ENCODE assay signal across 10 mouse cellular contexts in the genomic region with DNA sequence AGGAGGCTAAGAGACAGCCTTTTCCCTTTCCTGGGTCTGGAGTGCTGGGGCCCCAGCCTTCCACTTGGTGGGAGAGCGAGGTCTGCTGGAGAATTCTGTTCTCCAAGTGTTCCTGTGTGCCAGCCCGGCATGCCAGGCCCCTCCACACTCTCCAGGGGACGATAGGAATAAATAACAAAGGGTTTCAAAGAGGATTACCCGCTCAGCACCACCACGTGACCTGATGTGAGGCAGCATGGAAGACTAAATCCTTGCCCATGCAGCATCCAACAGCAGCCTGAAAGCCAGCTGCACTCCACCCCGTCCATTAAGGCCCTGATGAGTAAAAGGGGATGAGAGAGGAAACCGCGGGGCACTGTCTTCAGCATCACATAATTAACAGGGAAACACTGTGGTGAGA. TPM values are rescaled to one million over a fixed set of nuclear protein-coding genes. Genes with fewer than 3 reads are reported as not detected.
DNase-seq lines count a peak whose midpoint lies in the region; ATAC-seq and TF ChIP-seq lines count a peak whose summit lies in the region.
"Had no signal": no experiment of that assay in that cellular context is flagged by ENCODE, and none has a peak within 500 bp of the region (broad histone marks: within the 10 kb centered on the region; RNA-seq: fewer than 3 reads in every experiment).

No protein-coding gene starts in this region.

- no peaks in the 10 kb centered on the region for H3K27me3 ChIP-seq in forebrain, embryonic 13.5 days
- no peaks in the 10 kb centered on the region for H3K27me3 ChIP-seq in hindbrain, postnatal 0 days (ENCODE audit: insufficient read depth, low read length)
- H3K27me3 ChIP-seq in kidney, embryonic 15.5 days, result no peaks in the 10 kb centered on the region
- no peaks in the 10 kb centered on the region for H3K27me3 ChIP-seq in stomach, postnatal 0 days (ENCODE audit: control insufficient read depth, insufficient read depth, low read length)
- H3K27me3 ChIP-seq: liver, embryonic 13.5 days had no signal

- no peaks in the 10 kb centered on the region for H3K9me3 ChIP-seq in forebrain, embryonic 13.5 days (replicated peaks)
- no peaks in the 10 kb centered on the region for H3K9me3 ChIP-seq in hindbrain, postnatal 0 days (ENCODE audit: low read length)
- H3K9me3 ChIP-seq in kidney, embryonic 15.5 days (replicated peaks), result no peaks in the 10 kb centered on the region
- no peaks in the 10 kb centered on the region for H3K9me3 ChIP-seq in stomach, postnatal 0 days (ENCODE audit: control insufficient read depth, low read length)
- H3K9me3 ChIP-seq: liver, embryonic 13.5 days had no signal

- DNase-seq in embryo, embryonic 11 days, result peak; percentile 37
- peak; percentile 46 for DNase-seq in hindbrain, postnatal 0 days (ENCODE audit: low spot score)
- no peak for DNase-seq in stomach, postnatal 0 days (ENCODE audit: low spot score)
- no peak for DNase-seq in lung, postnatal 10 days
- DNase-seq: adrenal gland, postnatal 14 days; kidney, postnatal 25 days; liver, embryonic 13.5 days had no signal

- no peak overlapping the region for H3K4me3 ChIP-seq in forebrain, embryonic 13.5 days
- H3K4me3 ChIP-seq in hindbrain, postnatal 0 days (ENCODE audit: low read length), result no peak overlapping the region
- H3K4me3 ChIP-seq in olfactory bulb, adult 2 months (ENCODE audit: insufficient read depth, low read depth, low read length), result no peak overlapping the region
- H3K4me3 ChIP-seq in kidney, embryonic 15.5 days (replicated peaks), result no peak overlapping the region
- no peak overlapping the region for H3K4me3 ChIP-seq in stomach, postnatal 0 days (ENCODE audit: low read depth, low read length)
- H3K4me3 ChIP-seq: liver, embryonic 13.5 days had no signal

- peak overlapping the region; percentile 40; the same call in 1 of the 2 replicates for H3K9ac ChIP-seq in forebrain, embryonic 13.5 days
- H3K9ac ChIP-seq in hindbrain, postnatal 0 days (replicated peaks; ENCODE audit: low read length), result no peak overlapping the region
- no peak overlapping the region for H3K9ac ChIP-seq in kidney, embryonic 15.5 days
- no peak overlapping the region for H3K9ac ChIP-seq in stomach, postnatal 0 days (ENCODE audit: low read length)
- H3K9ac ChIP-seq: liver, embryonic 13.5 days had no signal

- no peak overlapping the region for H3K27ac ChIP-seq in forebrain, embryonic 13.5 days
- no peak overlapping the region for H3K27ac ChIP-seq in hindbrain, postnatal 0 days
- H3K27ac ChIP-seq in olfactory bulb, adult 2 months (ENCODE audit: insufficient read depth, low read depth, low read length), result peak overlapping the region; percentile 86
- H3K27ac ChIP-seq in kidney, embryonic 15.5 days, result no peak overlapping the region
- no peak overlapping the region for H3K27ac ChIP-seq in stomach, postnatal 0 days (replicated peaks)
- H3K27ac ChIP-seq: liver, embryonic 13.5 days had no signal

- TF ChIP-seq POLR2A in olfactory bulb, adult 2 months (IDR thresholded peaks at IDR 0.05; ENCODE audit: insufficient read depth, low read depth, low read length), result no peak

- 8% methylated on average over 8 of the region's 8 CpGs for WGBS in forebrain, embryonic 13.5 days
- 22% methylated on average over 8 of the region's 8 CpGs for WGBS in hindbrain, postnatal 0 days
- WGBS in olfactory bulb, adult 2 months, result 13% methylated on average over 8 of the region's 8 CpGs
- 48% methylated on average over 8 of the region's 8 CpGs for WGBS in kidney, embryonic 15.5 days
- WGBS in stomach, postnatal 0 days, result 27% methylated on average over 8 of the region's 8 CpGs

- peaks cover 13% of the 10 kb centered on the region for H3K4me1 ChIP-seq in forebrain, embryonic 13.5 days
- no peaks in the 10 kb centered on the region for H3K4me1 ChIP-seq in hindbrain, postnatal 0 days (ENCODE audit: insufficient read depth, low read length)
- H3K4me1 ChIP-seq in olfactory bulb, adult 2 months (ENCODE audit: control insufficient read depth, insufficient read depth, low read length), result peaks cover 91% of the 10 kb centered on the region
- H3K4me1 ChIP-seq in kidney, embryonic 15.5 days, result no peaks in the 10 kb centered on the region
- H3K4me1 ChIP-seq in stomach, postnatal 0 days (replicated peaks; ENCODE audit: control insufficient read depth, insufficient read depth), result no peaks in the 10 kb centered on the region
- H3K4me1 ChIP-seq: liver, embryonic 13.5 days had no signal

- TF ChIP-seq EP300 in stomach, postnatal 0 days (optimal IDR thresholded peaks at IDR 0.05), result no peak

- peak; percentile 78; the same call in 1 of the 2 replicates for ATAC-seq in forebrain, embryonic 13.5 days
- ATAC-seq in hindbrain, postnatal 0 days, result peak; percentile 35; the same call in 1 of the 2 replicates
- ATAC-seq in kidney, embryonic 15.5 days (replicated peaks; ENCODE audit: low FRiP score), result no peak
- ATAC-seq in stomach, postnatal 0 days (ENCODE audit: low FRiP score, low TSS enrichment), result no peak

- H3K36me3 ChIP-seq in forebrain, embryonic 13.5 days (ENCODE audit: poor library complexity, severe bottlenecking), result no peaks in the 10 kb centered on the region
- no peaks in the 10 kb centered on the region for H3K36me3 ChIP-seq in hindbrain, postnatal 0 days (ENCODE audit: insufficient read depth, low read length)
- no peaks in the 10 kb centered on the region for H3K36me3 ChIP-seq in kidney, embryonic 15.5 days
- no peaks in the 10 kb centered on the region for H3K36me3 ChIP-seq in stomach, postnatal 0 days (ENCODE audit: control insufficient read depth, insufficient read depth, low read length)
- H3K36me3 ChIP-seq: liver, embryonic 13.5 days had no signal

- H3K4me2 ChIP-seq in forebrain, embryonic 13.5 days, result no peak overlapping the region
- no peak overlapping the region for H3K4me2 ChIP-seq in hindbrain, postnatal 0 days (ENCODE audit: low read depth, low read length)
- H3K4me2 ChIP-seq in kidney, embryonic 15.5 days, result no peak overlapping the region
- no peak overlapping the region for H3K4me2 ChIP-seq in stomach, postnatal 0 days (replicated peaks; ENCODE audit: low read depth)
- H3K4me2 ChIP-seq: liver, embryonic 13.5 days had no signal

- TF ChIP-seq CTCF in hindbrain, postnatal 0 days (IDR thresholded peaks at IDR 0.05; ENCODE audit: low read depth), result no peak
- no peak for TF ChIP-seq CTCF in olfactory bulb, adult 2 months (IDR thresholded peaks at IDR 0.05; ENCODE audit: insufficient read depth, low read depth, low read length)
- no peak for TF ChIP-seq CTCF in stomach, postnatal 0 days (IDR thresholded peaks at IDR 0.05; ENCODE audit: low read depth)

RNA-seq across cellular contexts. Expression of a gene that starts 11.4 kb away (rescaled TPM):
- 4.4 and 5.2 TPM in 2 replicates for polyA plus RNA-seq in forebrain, embryonic 13.5 days (2015; fragmentation: Nextera tagmentation; extraction: Ambion mirVana)
- 8.7 and 10.4 TPM in 2 replicates for total RNA-seq in hindbrain, postnatal 0 days (2014; rRNA removed)
- 3.9 and 4.0 TPM in 2 replicates for polyA plus RNA-seq in hindbrain, postnatal 0 days (2015; fragmentation: Nextera tagmentation; extraction: Ambion mirVana)
- not detected in 2 replicates for polyA plus RNA-seq in olfactory bulb, adult 2 months (2012; ENCODE audit: insufficient read depth, insufficient read length, low replicate concordance, missing spikeins)
- 4.1 and 4.9 TPM in 2 replicates for polyA plus RNA-seq in kidney, embryonic 15.5 days (2015; fragmentation: Nextera tagmentation; extraction: Ambion mirVana)
- 0.48 and 0.58 TPM in 2 replicates for polyA plus RNA-seq in stomach, postnatal 0 days (2015; fragmentation: Nextera tagmentation; extraction: Ambion mirVana)

RNA-seq across cellular contexts. Expression of a gene that starts 12.6 kb away (rescaled TPM):
- 12.2 and 13.1 TPM in 2 replicates for polyA plus RNA-seq in forebrain, embryonic 13.5 days (2015; fragmentation: Nextera tagmentation; extraction: Ambion mirVana)
- total RNA-seq in hindbrain, postnatal 0 days (2014; rRNA removed), result 54.0 and 55.6 TPM in 2 replicates
- 30.8 and 33.2 TPM in 2 replicates for polyA plus RNA-seq in hindbrain, postnatal 0 days (2015; fragmentation: Nextera tagmentation; extraction: Ambion mirVana)
- not detected in 2 replicates for polyA plus RNA-seq in olfactory bulb, adult 2 months (2012; ENCODE audit: insufficient read depth, insufficient read length, low replicate concordance, missing spikeins)
- polyA plus RNA-seq in kidney, embryonic 15.5 days (2015; fragmentation: Nextera tagmentation; extraction: Ambion mirVana), result 5.9 and 6.3 TPM in 2 replicates
- polyA plus RNA-seq in stomach, postnatal 0 days (2015; fragmentation: Nextera tagmentation; extraction: Ambion mirVana), result 1.2 and 1.3 TPM in 2 replicates

Comparison
In these comparisons a context has a peak if more than half of its experiments do, and no peak if none do; other contexts are left out.
1. DNase-seq: peak in embryo, embryonic 11 days (single experiment) and hindbrain, postnatal 0 days (single experiment); none in stomach, postnatal 0 days (single experiment) and lung, postnatal 10 days (single experiment).
2. ATAC-seq: peak in forebrain, embryonic 13.5 days (single experiment) and hindbrain, postnatal 0 days (single experiment); none in kidney, embryonic 15.5 days (single experiment) and stomach, postnatal 0 days (single experiment).